Mouse (Mus musculus) spleen, adult 12 weeks (tissue): ENCODE measurements at regions not wholly inside any gene's neighbourhood (a gene's known extent, or its start where the extent isn't known, plus 50 kb on each side); places are given as distances from the start of the nearest gene placed in this dataset.

Source experiments
- DNase-seq: peaks from one replicate; pipeline ENCODE4 v3.0.0; 2022; ENCODE audit warnings: low spot score

GRCm38 (mm10) chr1:61321513-61322145 is 317.0 kb upstream of the Pard3b start:
- no peak for DNase-seq

GRCm38 (mm10) chr1:61331456-61331855 is 307.2 kb upstream of the Pard3b start:
- no peak for DNase-seq

GRCm38 (mm10) chr1:61331906-61332305 is 306.7 kb upstream of the Pard3b start:
- DNase-seq, result no peak

- DNase-seq, result no peak
Observed at GRCm38 (mm10) chr1:61336367-61336766, 302.3 kb upstream of the Pard3b start.

- no peak for DNase-seq
Observed at GRCm38 (mm10) chr1:61352921-61353320, 285.7 kb upstream of the Pard3b start.

GRCm38 (mm10) chr1:61353481-61353880 is 285.1 kb upstream of the Pard3b start:
- DNase-seq, result no peak

GRCm38 (mm10) chr1:61355241-61355640 is 283.4 kb upstream of the Pard3b start:
- no peak for DNase-seq

GRCm38 (mm10) chr1:61359011-61359930 is 279.4 kb upstream of the Pard3b start:
- no peak for DNase-seq

GRCm38 (mm10) chr1:61372581-61372980 is 266.0 kb upstream of the Pard3b start:
- DNase-seq, result no peak

- DNase-seq, result no peak
Observed at GRCm38 (mm10) chr1:61373661-61374491, 264.7 kb upstream of the Pard3b start.

- no peak for DNase-seq
Observed at GRCm38 (mm10) chr1:61376417-61376816, 262.2 kb upstream of the Pard3b start.

GRCm38 (mm10) chr1:61377070-61377469 is 261.6 kb upstream of the Pard3b start:
- DNase-seq, result peak; percentile 21

GRCm38 (mm10) chr1:61378240-61378639 is 260.4 kb upstream of the Pard3b start:
- no peak for DNase-seq

GRCm38 (mm10) chr1:61379771-61380517 is 258.7 kb upstream of the Pard3b start:
- DNase-seq, result no peak

GRCm38 (mm10) chr1:61387587-61387986 is 251.0 kb upstream of the Pard3b start:
- DNase-seq, result no peak

- no peak for DNase-seq
Observed at GRCm38 (mm10) chr1:61397796-61398195, 240.8 kb upstream of the Pard3b start.

- no peak for DNase-seq
Observed at GRCm38 (mm10) chr1:61402339-61402738, 236.3 kb upstream of the Pard3b start.

GRCm38 (mm10) chr1:61407201-61407600 is 231.4 kb upstream of the Pard3b start:
- no peak for DNase-seq

- no peak for DNase-seq
Observed at GRCm38 (mm10) chr1:61414772-61415171, 223.9 kb upstream of the Pard3b start.

- no peak for DNase-seq
Observed at GRCm38 (mm10) chr1:61415426-61416195, 223.0 kb upstream of the Pard3b start.

GRCm38 (mm10) chr1:61418396-61418795 is 220.2 kb upstream of the Pard3b start:
- DNase-seq, result no peak
